Mouse (Mus musculus) neural tube, embryonic 14.5 days (tissue): ENCODE measurements around the gene Cyp2u1. TPM values are rescaled to one million over a fixed set of nuclear protein-coding genes. Genes with fewer than 3 reads are reported as not detected.

Experiments used
- ATAC-seq: fragments of 200-750 bp; cut with Nextera tagmentation; 2 replicates; pipeline ENCODE4 v1.8.0; 2017; ENCODE audit warnings: low read depth, mild to moderate bottlenecking, moderate TSS enrichment, moderate library complexity
- H3K27ac ChIP-seq: fragments of 300-500 bp; sonication (generic); 2 replicates; pipeline ENCODE4 v1.5.1; 2014; ENCODE audit warnings: low read depth, mild to moderate bottlenecking, control low read depth, low read length, moderate library complexity, mixed read lengths
- H3K27me3 ChIP-seq: fragments of 300-500 bp; sonication (generic); 2 replicates; pipeline ENCODE4 v1.6.1; 2014; ENCODE audit warnings: low read length; ENCODE audit not compliant: control insufficient read depth, insufficient read depth
- H3K36me3 ChIP-seq: fragments of 300-500 bp; sonication (generic); 2 replicates; pipeline ENCODE4 v1.6.1; 2014; ENCODE audit warnings: low read length, mixed read lengths; ENCODE audit not compliant: control insufficient read depth, insufficient read depth
- H3K4me1 ChIP-seq: fragments of 300-500 bp; sonication (generic); 2 replicates; pipeline ENCODE4 v1.6.1; 2014; ENCODE audit warnings: low read length; ENCODE audit not compliant: control insufficient read depth, insufficient read depth
- H3K4me2 ChIP-seq: fragments of 300-500 bp; sonication (generic); 2 replicates; pipeline ENCODE4 v1.6.1; 2014; ENCODE audit warnings: mild to moderate bottlenecking, low read depth, low read length, control low read depth
- H3K4me3 ChIP-seq: fragments of 300-500 bp; sonication (generic); 2 replicates; pipeline ENCODE4 v1.5.1; 2014; ENCODE audit warnings: low read depth, low read length, control low read depth, mixed read lengths
- H3K9ac ChIP-seq: fragments of 300-500 bp; sonication (generic); replicated peaks from 2 replicates; pipeline ENCODE4 v1.6.1; 2014; ENCODE audit warnings: low read depth, mild to moderate bottlenecking, control low read depth, low read length, mixed read lengths
- H3K9me3 ChIP-seq: fragments of 300-500 bp; sonication (generic); 2 replicates; pipeline ENCODE4 v1.6.1; 2016; ENCODE audit warnings: low read length; ENCODE audit not compliant: control insufficient read depth
- WGBS: fragments of 180-500 bp; shearing (Covaris S2); extraction: QIAGEN DNeasy Blood & Tissue Kit; methylation state at CpG from one replicate; pipeline ENCODE4 v1.1.7; 2014; 5-methylcytosine and 5-hydroxymethylcytosine counted together
- polyA plus RNA-seq: library from polyadenylated mRNA; unstranded; fragments of >200 nt; fragmentation: Nextera tagmentation; extraction: Ambion mirVana; gene quantifications from 2 replicates; pipeline ENCODE4 v1.2.1, GENCODE M21; 2014

The Cyp2u1 gene
- polyA plus RNA-seq, 1 experiment from 2014 or later, result 9.4 TPM

GRCm38 (mm10) chr3:131271157-131271556, 31.9 kb downstream of the Cyp2u1 start:
- 12% methylated on average over 8 of the region's 8 CpGs for WGBS
- Histone ChIP-seq H3K4me2 (peak overlapping the region; percentile 67), H3K9me3 (no peaks in the 10 kb centered on the region), H3K27ac (no peak overlapping the region), H3K36me3 (no peaks in the 10 kb centered on the region), H3K4me1 (no peaks in the 10 kb centered on the region), H3K27me3 (no peaks in the 10 kb centered on the region), H3K9ac (no peak overlapping the region), H3K4me3 (peak overlapping the region; percentile 60)
- ATAC-seq, result peak; percentile 32; the same call in 1 of the 2 replicates

GRCm38 (mm10) chr3:131270381-131270780, 32.6 kb downstream of the Cyp2u1 start:
- no peaks in the 10 kb centered on the region for H3K4me1 ChIP-seq
- no peak overlapping the region for H3K27ac ChIP-seq
- WGBS, result 68% methylated on average over 6 of the region's 6 CpGs
- ATAC-seq, result no peak
- no peak overlapping the region for H3K4me3 ChIP-seq
- H3K4me2 ChIP-seq, result 0 out of 2 replicates have a peak overlapping the region, but pooled peaks have one; percentile 67
- no peaks in the 10 kb centered on the region for H3K36me3 ChIP-seq
- H3K9me3 ChIP-seq, result no peaks in the 10 kb centered on the region
- H3K27me3 ChIP-seq, result no peaks in the 10 kb centered on the region
- no peak overlapping the region for H3K9ac ChIP-seq

- WGBS, result 84% methylated on average over 3 of the region's 3 CpGs
- H3K27ac ChIP-seq, result no peak overlapping the region
- no peaks in the 10 kb centered on the region for H3K9me3 ChIP-seq
- H3K4me3 ChIP-seq, result no peak overlapping the region
- no peak overlapping the region for H3K4me2 ChIP-seq
- H3K9ac ChIP-seq, result no peak overlapping the region
- H3K4me1 ChIP-seq, result no peaks in the 10 kb centered on the region
- H3K27me3 ChIP-seq, result no peaks in the 10 kb centered on the region
- no peak for ATAC-seq
- H3K36me3 ChIP-seq, result no peaks in the 10 kb centered on the region
Measured at GRCm38 (mm10) chr3:131266366-131267050, 36.5 kb downstream of the Cyp2u1 start.

GRCm38 (mm10) chr3:131265516-131265915, 37.5 kb downstream of the Cyp2u1 start:
- Histone ChIP-seq H3K4me2 (no peak overlapping the region), H3K9ac (no peak overlapping the region), H3K27ac (no peak overlapping the region), H3K4me3 (no peak overlapping the region), H3K4me1 (no peaks in the 10 kb centered on the region), H3K36me3 (no peaks in the 10 kb centered on the region), H3K9me3 (no peaks in the 10 kb centered on the region), H3K27me3 (no peaks in the 10 kb centered on the region)
- no peak for ATAC-seq
- 92% methylated on average over 8 of the region's 8 CpGs for WGBS

- 50% methylated on average over 15 of the region's 15 CpGs for WGBS
- ATAC-seq, result no peak
- H3K4me3 ChIP-seq, result no peak overlapping the region
Measured at GRCm38 (mm10) chr3:131263766-131264486, 39.1 kb downstream of the Cyp2u1 start.

GRCm38 (mm10) chr3:131260418-131260817, 42.6 kb downstream of the Cyp2u1 start:
- H3K4me3 ChIP-seq, result no peak overlapping the region
- H3K9me3 ChIP-seq, result no peaks in the 10 kb centered on the region
- H3K9ac ChIP-seq, result no peak overlapping the region
- no peak for ATAC-seq
- no peaks in the 10 kb centered on the region for H3K36me3 ChIP-seq
- H3K27ac ChIP-seq, result no peak overlapping the region
- H3K27me3 ChIP-seq, result no peaks in the 10 kb centered on the region
- H3K4me2 ChIP-seq, result no peak overlapping the region
- 97% methylated on average over 6 of the region's 6 CpGs for WGBS
- no peaks in the 10 kb centered on the region for H3K4me1 ChIP-seq

More at GRCm38 (mm10) chr3:131263766-131264486, 39.1 kb downstream of the Cyp2u1 start:
- no peaks in the 10 kb centered on the region for H3K9me3 ChIP-seq
- H3K4me1 ChIP-seq, result no peaks in the 10 kb centered on the region
- no peaks in the 10 kb centered on the region for H3K36me3 ChIP-seq
- H3K27ac ChIP-seq, result no peak overlapping the region
- no peak overlapping the region for H3K4me2 ChIP-seq
- no peaks in the 10 kb centered on the region for H3K27me3 ChIP-seq
- no peak overlapping the region for H3K9ac ChIP-seq

- Histone ChIP-seq H3K27me3 (no peaks in the 10 kb centered on the region), H3K9me3 (no peaks in the 10 kb centered on the region), H3K27ac (no peak overlapping the region), H3K4me2 (no peak overlapping the region), H3K4me1 (no peaks in the 10 kb centered on the region), H3K9ac (no peak overlapping the region), H3K4me3 (no peak overlapping the region), H3K36me3 (no peaks in the 10 kb centered on the region)
- WGBS, result 92% methylated on average over 9 of the region's 9 CpGs
- ATAC-seq, result no peak
Measured at GRCm38 (mm10) chr3:131259392-131259965, 43.5 kb downstream of the Cyp2u1 start.

GRCm38 (mm10) chr3:131258921-131259320, 44.1 kb downstream of the Cyp2u1 start:
- Histone ChIP-seq H3K4me1 (no peaks in the 10 kb centered on the region), H3K27me3 (no peaks in the 10 kb centered on the region), H3K9ac (no peak overlapping the region), H3K4me3 (no peak overlapping the region), H3K9me3 (no peaks in the 10 kb centered on the region), H3K36me3 (no peaks in the 10 kb centered on the region), H3K27ac (no peak overlapping the region), H3K4me2 (no peak overlapping the region)
- no peak for ATAC-seq
- WGBS, result 93% methylated on average over 3 of the region's 3 CpGs

GRCm38 (mm10) chr3:131255399-131255981, 47.5 kb downstream of the Cyp2u1 start:
- Histone ChIP-seq H3K36me3 (no peaks in the 10 kb centered on the region), H3K4me1 (no peaks in the 10 kb centered on the region), H3K27ac (no peak overlapping the region), H3K4me3 (no peak overlapping the region), H3K27me3 (no peaks in the 10 kb centered on the region), H3K4me2 (no peak overlapping the region), H3K9ac (no peak overlapping the region), H3K9me3 (0 out of 2 replicates have a peak, but pooled peaks cover 3% of the 10 kb centered on the region)
- 98% methylated on average over 3 of the region's 3 CpGs for WGBS
- no peak for ATAC-seq
